Mouse (Mus musculus) left cerebral cortex, adult 2 months (tissue): ENCODE measurements at regions not wholly inside any gene's neighbourhood (a gene's known extent, or its start where the extent isn't known, plus 50 kb on each side); places are given as distances from the start of the nearest gene placed in this dataset.

ENCODE experiments used
- DNase-seq, 2 experiments: peaks; one replicate each; pipeline ENCODE4 v3.0.0; 2021 to 2022; ENCODE audit warnings: low spot score in 2 of 2, mixed read lengths in 1 of 2; ENCODE audit errors: extremely low spot score in 1 of 2
- H3K27ac ChIP-seq: fragments of 200-600 bp; 2 replicates; pipeline ENCODE4 v1.8.1; 2022
- H3K4me3 ChIP-seq: fragments of 200-600 bp; 2 replicates; pipeline ENCODE4 v1.8.1; 2022
- CTCF ChIP-seq: fragments of 200-600 bp; IDR thresholded peaks from 2 replicates; pipeline ENCODE4 v1.8.1; 2022; ENCODE audit warnings: antibody characterized with exemption, mild to moderate bottlenecking, moderate library complexity
- intact Hi-C: fragments of 180-260 bp; cut with DNase I; formaldehyde crosslinking; loops from one replicate; pipeline ENCODE4 v1.15.1; 2025

- DNase-seq = peak in 1 of 2 experiments; percentile 9
- no peak for TF ChIP-seq CTCF
- H3K27ac ChIP-seq = no peak overlapping the region
- H3K4me3 ChIP-seq = no peak overlapping the region
- intact Hi-C loops = no loop called here
Measured at GRCm38 (mm10) chr2:149739886-149740285, 89.1 kb upstream of the Syndig1 start.

DNA sequence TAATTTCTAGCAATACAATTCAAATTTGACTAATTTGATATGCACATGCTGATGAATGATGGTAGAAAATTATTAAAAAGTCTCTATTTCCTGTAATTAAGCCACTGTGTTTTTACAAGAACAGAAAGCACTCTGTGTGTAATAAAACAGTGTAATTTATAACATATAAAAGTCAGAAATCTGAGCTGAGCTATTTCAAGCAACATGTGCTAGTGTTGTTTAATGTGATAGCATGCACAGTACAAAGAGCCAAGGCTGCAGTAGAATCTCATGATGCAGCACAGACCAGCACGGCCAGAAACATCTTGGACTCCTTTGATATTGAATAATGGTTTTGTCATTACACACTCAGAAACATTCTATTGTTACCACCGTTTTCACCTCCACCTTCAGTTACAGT, 86.3 kb upstream of the Syndig1 start:
- intact Hi-C loops = no loop called here
- no peak overlapping the region for H3K27ac ChIP-seq
- no peak overlapping the region for H3K4me3 ChIP-seq
- no peak for TF ChIP-seq CTCF
- no peak for DNase-seq

GRCm38 (mm10) chr2:149748240-149748822, 80.7 kb upstream of the Syndig1 start:
- DNase-seq = no peak
- H3K4me3 ChIP-seq = no peak overlapping the region
- no peak for TF ChIP-seq CTCF
- intact Hi-C loops = no loop called here
- no peak overlapping the region for H3K27ac ChIP-seq

GRCm38 (mm10) chr2:149759151-149759550, 69.9 kb upstream of the Syndig1 start:
- no peak for DNase-seq
- intact Hi-C loops = no loop called here
- TF ChIP-seq CTCF = no peak
- H3K4me3 ChIP-seq = no peak overlapping the region
- no peak overlapping the region for H3K27ac ChIP-seq

DNA sequence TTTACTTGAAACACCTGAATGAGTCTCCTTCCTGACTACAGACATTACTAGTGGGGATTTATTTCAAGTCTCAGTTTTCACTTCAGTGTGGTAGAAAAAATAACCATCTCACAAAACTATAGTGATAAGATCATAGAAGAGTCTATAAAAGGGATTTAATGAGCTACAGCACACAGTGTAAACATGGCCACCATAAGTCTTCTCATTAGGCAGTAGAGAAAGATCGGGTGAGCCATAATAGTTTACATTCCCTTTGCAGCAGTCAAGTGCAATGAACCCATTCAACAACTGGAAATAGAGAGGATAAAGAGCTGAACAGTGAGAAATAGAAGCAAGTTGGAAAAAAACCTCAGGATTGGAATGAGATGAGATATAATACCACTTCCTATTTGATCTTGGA, 65.1 kb upstream of the Syndig1 start:
- DNase-seq = no peak
- Histone ChIP-seq H3K4me3 (no peak overlapping the region), H3K27ac (no peak overlapping the region)
- no peak for TF ChIP-seq CTCF
- intact Hi-C loops = loop anchor here (10.0 kb wide), 1 partner anchor 339 kb away; no protein-coding TSS in a partner anchor

DNA sequence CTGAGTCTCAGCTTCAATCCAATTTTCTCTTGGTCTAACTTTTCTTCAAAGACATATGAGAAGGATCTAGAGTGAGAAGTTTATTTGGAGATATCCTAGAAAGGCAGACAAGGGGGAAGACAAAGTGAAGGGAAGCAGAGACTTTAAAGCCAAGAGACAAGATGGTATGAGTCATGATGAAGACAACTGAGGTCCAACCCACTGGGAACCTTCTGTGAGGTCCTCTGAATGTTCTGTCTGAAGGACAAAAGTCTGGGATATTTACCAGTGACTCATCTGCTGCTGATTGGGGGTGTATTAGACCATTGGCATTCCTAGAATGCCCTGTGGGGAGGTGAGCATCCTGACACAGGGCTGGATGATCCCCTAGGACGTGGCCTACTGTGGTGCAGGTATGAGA, 61.0 kb upstream of the Syndig1 start:
- no peak for DNase-seq
- H3K4me3 ChIP-seq = no peak overlapping the region
- intact Hi-C loops = loop anchor here (1.0 to 10.0 kb wide), 6 partner anchors 63 to 343 kb away; partner anchors contain the start of gene C530025M09Rik
- no peak for TF ChIP-seq CTCF
- 0 out of 2 replicates have a peak overlapping the region, but pooled peaks have one; percentile 36 for H3K27ac ChIP-seq

GRCm38 (mm10) chr2:149768551-149768950, 60.5 kb upstream of the Syndig1 start:
- TF ChIP-seq CTCF = no peak
- Histone ChIP-seq H3K27ac (no peak overlapping the region), H3K4me3 (no peak overlapping the region)
- DNase-seq = peak; percentile 52 to 58
- intact Hi-C loops = loop anchor here (1.0 to 10.0 kb wide), 6 partner anchors 62 to 344 kb away; partner anchors contain the start of gene C530025M09Rik

DNA sequence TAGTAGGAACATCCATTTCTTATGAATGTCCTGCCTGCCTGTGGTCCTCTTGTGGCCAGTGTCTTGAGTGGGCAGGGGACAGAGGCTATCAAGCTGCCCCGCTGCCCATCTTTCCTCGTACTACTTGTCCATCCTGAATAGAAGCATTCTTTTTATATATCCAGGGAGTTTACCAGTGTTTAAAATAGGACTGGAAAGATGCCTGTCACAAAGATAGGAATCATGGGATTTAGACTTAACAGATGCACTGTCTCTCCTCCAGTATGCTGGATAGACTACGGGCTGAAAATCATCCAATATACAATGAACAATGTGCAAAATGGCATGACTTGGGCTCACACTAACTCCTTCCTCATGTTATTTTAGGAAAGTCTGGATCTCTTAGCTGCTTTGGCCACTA, 51.7 kb upstream of the Syndig1 start:
- DNase-seq = no peak
- intact Hi-C loops = no loop called here
- Histone ChIP-seq H3K27ac (no peak overlapping the region), H3K4me3 (no peak overlapping the region)
- no peak for TF ChIP-seq CTCF
